Mouse (Mus musculus) E14TG2a.4 (cell line): ENCODE measurements at regions not wholly inside any gene's neighbourhood (a gene's known extent, or its start where the extent isn't known, plus 50 kb on each side); places are given as distances from the start of the nearest gene placed in this dataset.

ENCODE experiments used
- H3K27me3 ChIP-seq: 2 replicates; pipeline ENCODE4 v1.6.1; 2014; ENCODE audit warnings: low read length, control low read depth; ENCODE audit not compliant: insufficient read depth
- H3K36me3 ChIP-seq: 2 replicates; pipeline ENCODE4 v1.6.1; 2014; ENCODE audit warnings: low read length, control low read depth; ENCODE audit not compliant: insufficient read depth
- H3K4me1 ChIP-seq: replicated peaks from 2 replicates; pipeline ENCODE4 v1.6.1; 2014; ENCODE audit warnings: low read depth, low read length, control low read depth
- H3K4me3 ChIP-seq: replicated peaks from 2 replicates; pipeline ENCODE4 v1.5.1; 2014; ENCODE audit warnings: mild to moderate bottlenecking, low read length
- H3K9me3 ChIP-seq: 2 replicates; pipeline ENCODE4 v1.6.1; 2014; ENCODE audit warnings: low read length, control low read depth
- CTCF ChIP-seq: conservative IDR thresholded peaks from 2 replicates; pipeline ENCODE4 v1.5.1; 2014; ENCODE audit warnings: low read length
- NANOG ChIP-seq: IDR thresholded peaks from 2 replicates; pipeline ENCODE4 v1.6.1; 2014; ENCODE audit warnings: borderline replicate concordance, low read length, mixed read lengths
- POU5F1 ChIP-seq: IDR thresholded peaks from 2 replicates; pipeline ENCODE4 v1.6.1; 2014; ENCODE audit warnings: low read length, borderline replicate concordance

DNA sequence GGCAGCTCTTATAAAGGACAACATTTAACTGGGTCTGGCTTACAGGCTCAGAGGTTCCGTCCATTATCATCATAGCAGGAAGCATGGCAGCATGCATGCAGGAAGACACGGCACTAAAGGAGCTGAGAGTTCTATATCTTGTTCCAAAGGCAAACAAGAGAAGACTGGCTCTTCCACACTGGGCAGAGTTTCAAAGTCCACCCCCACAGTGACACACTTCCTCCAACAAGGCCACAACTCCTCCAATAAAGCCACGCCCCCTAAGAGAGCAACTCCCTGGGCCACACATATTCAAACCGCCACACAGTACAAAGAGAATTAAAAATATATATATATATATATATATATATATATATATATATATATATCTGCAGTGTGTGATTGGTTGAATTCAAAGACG, 105.8 kb upstream of the Spata13 start:
- no peaks in the 10 kb centered on the region for H3K27me3 ChIP-seq
- H3K9me3 ChIP-seq: peaks cover 10% of the 10 kb centered on the region
- H3K4me3 ChIP-seq: no peak overlapping the region
- H3K36me3 ChIP-seq: no peaks in the 10 kb centered on the region
- peaks cover 11% of the 10 kb centered on the region for H3K4me1 ChIP-seq
- TF ChIP-seq NANOG (no peak), CTCF (no peak), POU5F1 (no peak)

DNA sequence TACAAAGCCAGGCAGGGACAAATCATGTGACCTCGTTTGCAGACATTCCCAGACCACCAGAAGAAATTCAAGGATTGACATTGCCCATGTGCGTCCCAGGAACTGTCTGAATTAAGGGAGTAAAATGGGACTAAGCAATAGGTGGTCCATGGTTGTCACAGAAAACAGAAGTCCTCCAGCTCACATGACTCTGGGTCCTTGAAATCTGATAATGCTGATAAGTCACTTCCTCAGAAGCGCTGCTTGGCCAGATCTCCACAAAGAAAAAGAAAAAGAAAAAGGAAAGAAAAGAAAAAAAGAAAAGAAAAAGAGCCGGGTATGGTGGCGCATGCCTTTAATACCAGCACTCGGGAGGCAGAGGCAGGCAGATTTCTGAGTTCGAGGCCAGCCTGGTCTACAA, 105.3 kb upstream of the Spata13 start:
- Histone ChIP-seq H3K4me1 (peaks cover 11% of the 10 kb centered on the region), H3K27me3 (no peaks in the 10 kb centered on the region), H3K36me3 (no peaks in the 10 kb centered on the region), H3K9me3 (peaks cover 10% of the 10 kb centered on the region), H3K4me3 (no peak overlapping the region)
- TF ChIP-seq CTCF: no peak
- TF ChIP-seq POU5F1: no peak

DNA sequence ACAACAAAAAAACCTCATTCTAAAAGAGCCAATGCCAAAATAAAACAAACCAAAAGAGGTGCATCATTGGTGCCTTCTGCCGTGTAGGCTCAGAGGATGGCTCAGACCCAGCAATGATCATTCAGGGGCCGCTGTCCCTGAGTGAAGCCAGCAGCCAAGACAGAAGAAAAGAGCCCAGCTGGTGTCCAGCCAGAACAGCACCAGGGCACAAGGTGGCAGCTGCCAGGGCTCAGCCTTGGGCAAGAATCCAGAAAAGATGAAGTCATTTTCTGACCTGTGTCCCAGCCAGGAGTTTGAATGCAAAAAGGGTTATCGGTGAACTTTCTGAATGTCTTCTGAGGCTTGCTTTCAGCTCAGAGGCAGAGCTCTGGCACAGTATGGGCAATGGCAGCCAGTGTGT, 104.8 kb upstream of the Spata13 start:
- Histone ChIP-seq H3K4me3 (no peak overlapping the region), H3K27me3 (no peaks in the 10 kb centered on the region), H3K9me3 (peaks cover 10% of the 10 kb centered on the region), H3K36me3 (no peaks in the 10 kb centered on the region), H3K4me1 (peaks cover 11% of the 10 kb centered on the region)
- TF ChIP-seq CTCF: no peak
- TF ChIP-seq NANOG: no peak
- no peak for TF ChIP-seq POU5F1

DNA sequence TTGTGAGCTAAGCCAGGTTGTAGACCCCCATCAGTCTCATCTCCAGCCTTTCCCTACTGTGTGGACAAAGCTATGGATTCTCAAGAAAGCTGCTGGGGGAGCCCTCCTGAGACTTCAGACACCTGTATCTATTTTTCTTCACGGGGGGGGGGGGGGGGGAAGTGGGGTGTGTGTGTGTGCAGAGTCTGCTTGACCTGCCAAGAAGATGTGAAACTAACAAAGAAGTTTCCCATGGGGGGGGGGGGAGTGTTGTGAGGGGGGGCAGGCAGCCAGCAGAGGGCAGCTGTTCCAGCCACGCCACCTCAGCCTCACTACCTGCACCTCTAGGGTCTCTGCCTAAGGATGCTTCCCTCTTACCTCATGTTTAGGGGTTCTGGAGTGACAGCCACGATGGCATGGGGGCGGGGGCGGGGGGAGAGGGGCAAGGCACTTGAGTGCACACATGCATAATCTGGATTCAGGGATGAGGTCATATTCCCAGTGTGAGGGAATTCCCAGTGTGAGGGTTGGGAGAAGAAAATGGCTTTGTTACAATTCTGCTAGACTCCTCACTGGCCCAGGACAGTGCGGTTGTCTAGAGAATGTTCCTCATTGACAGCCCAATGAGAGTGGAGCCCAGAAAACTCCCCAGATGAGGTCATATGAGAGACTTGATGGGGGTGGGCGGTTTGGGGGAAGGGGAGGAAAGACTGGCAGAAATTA, 104.0 kb upstream of the Spata13 start:
- no peak for TF ChIP-seq CTCF
- H3K4me1 ChIP-seq: peaks cover 11% of the 10 kb centered on the region
- peaks cover 10% of the 10 kb centered on the region for H3K9me3 ChIP-seq
- H3K36me3 ChIP-seq: no peaks in the 10 kb centered on the region
- H3K4me3 ChIP-seq: no peak overlapping the region
- H3K27me3 ChIP-seq: no peaks in the 10 kb centered on the region

DNA sequence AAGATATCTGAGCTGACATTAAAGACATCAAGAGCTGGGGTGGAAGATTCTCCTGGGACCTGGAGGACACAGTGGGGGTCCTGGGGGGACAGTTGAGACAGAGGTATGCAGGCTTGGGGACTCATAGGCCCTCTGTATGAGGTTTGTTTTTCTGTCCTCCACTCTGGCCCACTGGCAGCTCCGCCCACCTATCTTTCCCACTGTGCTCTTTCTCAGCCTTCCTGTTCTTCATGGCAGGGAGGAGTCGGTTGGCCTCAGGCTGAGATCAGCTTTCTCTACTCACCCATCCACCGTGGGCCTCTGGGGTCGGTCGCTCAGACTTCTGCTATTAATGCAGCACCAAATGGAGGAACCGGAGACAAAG, 103.5 kb upstream of the Spata13 start:
- H3K27me3 ChIP-seq: no peaks in the 10 kb centered on the region
- no peaks in the 10 kb centered on the region for H3K36me3 ChIP-seq
- no peak overlapping the region for H3K4me3 ChIP-seq
- H3K9me3 ChIP-seq: peaks cover 10% of the 10 kb centered on the region
- TF ChIP-seq NANOG (no peak), POU5F1 (no peak), CTCF (no peak)
- peaks cover 11% of the 10 kb centered on the region for H3K4me1 ChIP-seq

DNA sequence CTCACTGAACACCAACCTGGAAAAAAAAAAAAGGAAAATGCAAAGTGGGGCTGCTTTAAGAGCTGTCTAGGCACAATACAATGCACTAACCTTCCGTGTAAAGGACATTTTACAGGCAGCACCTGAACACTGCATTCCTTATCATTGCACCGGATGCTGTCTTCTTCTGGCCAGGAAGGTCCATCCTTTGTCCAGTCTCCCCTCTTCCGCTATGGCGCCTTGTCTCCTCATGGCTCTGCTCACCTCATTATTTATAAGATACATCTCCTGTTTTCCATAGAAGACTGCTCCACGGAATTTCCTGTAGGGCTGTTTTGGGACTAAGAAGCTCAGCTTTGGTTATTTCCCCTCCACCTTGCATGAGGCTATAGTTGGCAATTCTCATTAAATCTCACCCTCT, 102.8 kb upstream of the Spata13 start:
- no peak for TF ChIP-seq POU5F1
- TF ChIP-seq CTCF: no peak
- no peak for TF ChIP-seq NANOG
- Histone ChIP-seq H3K4me1 (peaks cover 11% of the 10 kb centered on the region), H3K27me3 (no peaks in the 10 kb centered on the region), H3K36me3 (no peaks in the 10 kb centered on the region), H3K4me3 (no peak overlapping the region), H3K9me3 (peaks cover 10% of the 10 kb centered on the region)

DNA sequence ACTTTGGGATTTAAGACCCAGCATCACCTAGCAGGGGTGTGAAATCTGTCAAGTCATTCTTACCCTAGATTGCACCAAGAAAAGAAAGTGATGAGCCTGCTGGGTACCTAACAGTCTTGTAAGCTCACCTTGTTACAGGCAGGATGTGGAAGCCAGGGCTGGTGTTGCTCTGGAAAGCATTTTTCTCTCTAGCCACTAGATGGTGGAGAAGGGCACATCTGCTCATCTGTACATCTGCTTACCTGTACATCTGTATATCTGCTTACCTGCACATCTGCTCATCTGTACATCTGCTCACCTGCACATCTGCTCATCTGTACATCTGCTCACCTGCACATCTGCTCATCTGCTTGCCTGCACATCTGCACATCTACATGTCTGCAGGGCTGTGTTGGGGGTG, 102.0 kb upstream of the Spata13 start:
- peaks cover 10% of the 10 kb centered on the region for H3K9me3 ChIP-seq
- H3K4me1 ChIP-seq: peaks cover 11% of the 10 kb centered on the region
- H3K4me3 ChIP-seq: no peak overlapping the region
- H3K27me3 ChIP-seq: no peaks in the 10 kb centered on the region
- TF ChIP-seq NANOG (no peak), CTCF (peak; percentile 23; the same call in 1 of the 2 replicates)
- H3K36me3 ChIP-seq: no peaks in the 10 kb centered on the region

DNA sequence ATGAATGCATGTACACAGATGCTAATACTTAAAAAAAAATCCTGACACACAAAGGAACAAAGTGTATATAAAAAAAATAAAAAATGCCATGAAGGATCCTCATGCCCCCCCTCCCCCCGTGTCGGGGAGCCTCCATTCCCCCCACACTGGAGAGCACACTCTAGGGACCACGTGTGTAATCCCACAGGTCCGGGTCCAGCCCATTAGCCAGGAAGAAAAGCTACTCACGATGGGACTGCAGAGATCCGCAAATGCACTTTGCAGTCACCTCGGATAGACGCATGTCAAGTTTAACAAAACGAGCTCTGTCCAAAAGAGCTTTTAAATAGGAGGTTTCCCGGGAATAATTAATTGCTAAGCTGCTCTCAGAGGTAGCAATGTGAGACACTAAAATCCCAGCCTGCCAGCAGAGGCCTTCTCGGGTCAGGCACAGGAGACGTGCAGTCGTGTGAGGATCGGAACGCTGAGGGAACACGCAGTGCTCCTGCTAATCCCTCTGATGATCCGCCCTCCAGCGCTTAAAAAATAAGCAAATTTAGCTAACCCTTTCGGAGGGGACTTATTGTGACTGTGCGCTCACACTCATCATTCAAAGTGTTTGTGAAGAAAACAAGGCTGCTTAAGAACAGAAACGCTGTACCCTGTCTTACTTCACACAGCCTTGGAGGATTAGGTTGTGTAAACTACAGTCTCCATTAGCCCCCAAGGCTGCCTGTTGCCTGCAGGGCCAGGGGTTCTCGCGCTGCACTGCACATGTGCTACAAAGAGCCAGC, 100.2 kb upstream of the Spata13 start:
- no peaks in the 10 kb centered on the region for H3K36me3 ChIP-seq
- TF ChIP-seq NANOG (no peak), POU5F1 (no peak), CTCF (no peak)
- H3K4me3 ChIP-seq: no peak overlapping the region
- H3K27me3 ChIP-seq: no peaks in the 10 kb centered on the region
- peaks cover 11% of the 10 kb centered on the region for H3K4me1 ChIP-seq
- H3K9me3 ChIP-seq: peaks cover 14% of the 10 kb centered on the region

DNA sequence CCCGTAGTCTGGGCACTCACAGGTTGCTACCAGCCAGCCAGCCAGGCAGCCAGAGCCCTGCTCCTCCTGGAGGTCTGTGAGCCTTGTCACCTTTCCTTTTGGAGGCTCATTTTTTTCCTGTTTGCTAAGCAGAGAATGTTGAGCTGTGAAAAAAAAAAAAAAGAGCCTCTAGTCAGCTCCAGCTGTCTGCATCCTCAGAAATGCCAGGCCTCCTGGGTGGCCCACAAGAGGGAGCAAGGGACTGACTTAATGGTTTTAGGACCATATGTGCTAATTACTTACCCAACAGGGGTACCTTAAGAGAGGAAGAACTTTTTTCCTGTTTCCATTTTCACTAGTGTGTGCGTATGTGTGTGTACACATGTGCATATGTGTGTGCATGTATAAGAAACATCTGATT, 94.8 kb upstream of the Spata13 start:
- TF ChIP-seq NANOG: no peak
- TF ChIP-seq POU5F1: no peak
- TF ChIP-seq CTCF: no peak
- no peaks in the 10 kb centered on the region for H3K36me3 ChIP-seq
- H3K9me3 ChIP-seq: peaks cover 19% of the 10 kb centered on the region
- H3K4me3 ChIP-seq: no peak overlapping the region
- 0 out of 2 replicates have a peak, but pooled peaks cover 5% of the 10 kb centered on the region for H3K27me3 ChIP-seq
- H3K4me1 ChIP-seq: no peaks in the 10 kb centered on the region; the same call in 1 of the 2 replicates
